Mouse (Mus musculus) bone marrow, adult 2 months (tissue): ENCODE results near the gene Fcgr2b. TPM values are rescaled to one million over a fixed set of nuclear protein-coding genes. Genes with fewer than 3 reads are reported as not detected.
"Not testable (repeated sequence)": the region's sequence is repeated elsewhere in the genome, so short reads cannot be mapped to it uniquely, and the experiment has no call there.

ENCODE experiments used
- H3K27ac ChIP-seq: fragments of 200-500 bp; 2 replicates; pipeline ENCODE4 v1.5.1; 2012; ENCODE audit warnings: low read depth, mild to moderate bottlenecking, control low read depth, inconsistent platforms, low read length; ENCODE audit not compliant: control insufficient read depth, poor library complexity, insufficient read depth
- H3K4me1 ChIP-seq: fragments of 200-500 bp; 2 replicates; pipeline ENCODE4 v1.6.1; 2011; ENCODE audit warnings: low read length; ENCODE audit not compliant: control insufficient read depth, insufficient read depth
- H3K4me3 ChIP-seq: fragments of 200-500 bp; replicated peaks from 2 replicates; pipeline ENCODE3; 2011; ENCODE audit warnings: mild to moderate bottlenecking, low read depth, low read length, control low read depth; ENCODE audit not compliant: control insufficient read depth
- CTCF ChIP-seq: fragments of 200-500 bp; IDR thresholded peaks from 2 replicates; pipeline ENCODE4 v1.5.1; 2011; ENCODE audit warnings: low read length, control low read depth; ENCODE audit not compliant: control insufficient read depth, insufficient read depth
- POLR2A ChIP-seq: fragments of 200-500 bp; IDR thresholded peaks from 2 replicates; pipeline ENCODE4 v1.6.1; 2011; ENCODE audit warnings: low read depth, mild to moderate bottlenecking, control low read depth, low read length, borderline replicate concordance; ENCODE audit not compliant: control insufficient read depth
- WGBS: fragments of 180-500 bp; shearing (Covaris S2); methylation state at CpG from one replicate; pipeline ENCODE4 v1.1.7; 2018; 5-methylcytosine and 5-hydroxymethylcytosine counted together
- polyA plus RNA-seq: library from polyadenylated mRNA; stranded (reverse); fragments of >200 nt; gene quantifications from 2 replicates; pipeline ENCODE4 v1.2.4, GENCODE M21; 2011; ENCODE audit warnings: low replicate concordance; ENCODE audit not compliant: missing spikeins, insufficient read depth, insufficient read length

The Fcgr2b gene
- polyA plus RNA-seq, 1 experiment, result 75.4 TPM

DNA sequence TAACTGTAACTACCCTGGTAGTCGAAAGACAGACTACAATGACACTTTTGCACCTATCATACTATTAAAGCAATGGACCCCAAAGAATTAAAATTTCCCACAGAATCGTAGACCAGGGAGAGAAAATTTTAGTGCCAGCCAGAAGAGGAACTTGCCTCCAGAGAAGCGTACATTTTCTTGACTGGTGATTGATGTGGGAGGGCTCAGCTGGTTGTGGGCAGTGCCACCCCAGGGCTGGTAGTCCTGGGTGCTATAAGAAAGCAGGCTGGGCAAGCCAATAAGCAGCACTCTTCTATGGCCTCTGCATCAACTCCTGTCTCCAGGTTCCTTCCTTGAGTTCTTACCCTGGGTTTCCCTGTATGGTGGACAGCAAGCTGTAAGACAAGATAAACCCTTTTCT lies 8.7 kb upstream of the Fcgr2b start:
- WGBS, result 31% methylated on average over 3 of the region's 3 CpGs
- H3K4me1 ChIP-seq, result no peaks in the 10 kb centered on the region; the same call in 1 of the 2 replicates
- no peak for TF ChIP-seq POLR2A
- no peak for TF ChIP-seq CTCF

DNA sequence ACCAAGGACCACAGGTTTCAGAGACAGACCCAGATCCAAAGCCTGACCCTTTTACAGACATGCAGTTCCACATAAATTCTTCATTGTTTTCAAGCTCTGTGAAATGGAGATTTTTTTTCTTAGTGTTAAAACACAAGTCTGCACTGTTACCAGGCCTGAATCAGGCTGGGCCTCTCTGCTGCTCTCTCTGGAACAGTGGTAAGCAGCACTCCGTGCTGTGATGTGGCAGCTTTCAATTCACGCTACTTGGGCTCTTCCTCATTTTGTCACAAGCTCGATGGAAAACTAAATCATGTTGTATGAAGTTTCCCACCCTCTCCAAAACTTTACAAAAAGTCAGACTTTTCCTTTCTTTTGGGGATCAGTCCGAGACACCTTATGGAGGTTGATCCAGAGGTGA lies 6.7 kb upstream of the Fcgr2b start:
- TF ChIP-seq CTCF (no peak), POLR2A (no peak)
- 33% methylated on average over 4 of the region's 4 CpGs for WGBS
- Histone ChIP-seq H3K4me1 (peaks cover under 1% of the 10 kb centered on the region; the same call in 1 of the 2 replicates), H3K27ac (no peak overlapping the region), H3K4me3 (no peak overlapping the region)

More for the DNA sequence above, 8.7 kb upstream of the Fcgr2b start:
- Histone ChIP-seq H3K27ac (no peak overlapping the region), H3K4me3 (no peak overlapping the region)

DNA sequence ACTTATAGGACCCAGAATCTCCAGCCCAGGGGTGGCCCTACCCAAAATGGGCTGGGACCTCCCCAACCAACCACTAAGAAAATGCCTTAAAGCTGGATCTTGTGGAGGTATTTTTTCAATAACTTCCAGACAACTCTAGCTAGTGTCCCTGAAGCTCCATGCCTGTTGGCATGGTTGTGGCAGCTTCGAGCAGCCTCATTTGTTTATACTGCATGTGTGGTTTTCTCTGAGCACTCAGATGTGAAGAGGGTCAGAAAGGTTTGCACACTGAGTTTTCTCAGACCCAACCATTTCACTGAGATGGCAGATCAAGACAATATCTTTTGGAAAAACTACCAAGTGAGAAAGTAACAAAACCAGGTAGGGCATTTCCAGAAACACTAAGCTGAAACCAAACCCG lies 6.0 kb upstream of the Fcgr2b start:
- WGBS, result 72% methylated on average over 2 of the region's 2 CpGs
- H3K27ac ChIP-seq, result no peak overlapping the region
- TF ChIP-seq POLR2A, result no peak
- TF ChIP-seq CTCF, result no peak

DNA sequence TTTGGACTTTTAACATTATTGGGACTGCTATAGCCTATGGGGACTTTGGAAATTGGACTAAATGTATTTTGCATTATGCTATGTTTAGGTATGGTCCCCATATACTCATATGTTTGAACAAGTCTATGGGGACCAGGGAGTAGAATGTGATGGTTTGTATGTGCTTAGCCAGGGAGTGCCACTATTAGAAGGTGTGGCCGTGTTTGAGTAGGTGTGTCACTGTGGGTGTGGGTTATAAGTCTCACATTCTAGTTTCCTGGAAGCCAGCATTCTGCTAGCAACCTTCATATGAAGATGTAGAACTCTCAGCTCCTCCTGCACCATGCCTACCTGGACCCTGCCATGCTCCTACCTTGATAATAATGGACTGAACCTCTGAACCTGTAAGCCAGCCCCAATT lies 5.3 kb upstream of the Fcgr2b start:
- not testable (repeated sequence) for H3K27ac ChIP-seq, H3K4me3 ChIP-seq, H3K4me1 ChIP-seq
- 72% methylated on average over 1 of the region's 1 CpGs for WGBS

More for the DNA sequence above, 6.0 kb upstream of the Fcgr2b start:
- Histone ChIP-seq H3K4me1 (peaks cover 5% of the 10 kb centered on the region), H3K4me3 (no peak overlapping the region)

DNA sequence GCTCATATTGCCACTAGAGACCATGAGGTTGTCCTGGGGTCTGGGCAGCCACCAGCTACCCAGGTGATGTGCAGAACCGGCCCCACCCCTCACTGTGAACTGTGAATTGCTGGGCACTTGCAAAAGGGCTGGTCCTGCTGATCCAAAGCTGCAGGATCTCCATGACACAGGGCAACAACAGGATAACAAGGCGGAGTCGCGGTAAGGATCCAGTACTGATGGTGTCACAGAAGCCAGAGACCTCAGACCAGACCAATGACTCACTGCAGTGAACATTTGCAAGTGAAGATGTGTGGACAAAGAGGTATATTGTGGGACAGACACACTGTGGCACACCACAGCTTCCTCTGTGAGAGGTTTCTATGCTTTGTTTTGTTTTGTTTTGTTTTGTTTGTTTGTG lies 2.3 kb upstream of the Fcgr2b start:
- 86% methylated on average over 4 of the region's 4 CpGs for WGBS
- Histone ChIP-seq H3K27ac (no peak overlapping the region), H3K4me3 (no peak overlapping the region), H3K4me1 (peaks cover 11% of the 10 kb centered on the region)
- TF ChIP-seq CTCF (no peak), POLR2A (no peak)

DNA sequence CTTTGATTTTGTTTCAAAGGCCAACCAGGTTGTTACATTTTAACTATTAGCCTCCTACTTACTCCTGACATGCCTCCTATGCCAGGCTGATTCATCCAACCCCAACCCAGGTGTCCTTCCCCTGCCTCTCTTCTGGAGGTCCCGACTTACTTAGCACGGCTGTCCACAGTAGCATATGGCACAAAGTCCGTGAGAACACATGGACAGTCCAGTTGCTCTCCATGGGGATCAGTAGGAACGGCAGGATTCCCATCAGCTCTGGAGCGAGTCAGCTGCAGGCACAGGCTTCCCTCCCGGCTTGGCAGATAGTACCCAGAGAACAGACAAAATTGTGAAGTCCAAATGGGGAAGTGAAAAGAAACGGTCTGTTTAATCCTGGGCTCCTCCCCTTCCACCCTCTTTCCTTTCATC lies 591 bp downstream of the Fcgr2b start:
- peaks cover 15% of the 10 kb centered on the region for H3K4me1 ChIP-seq
- H3K4me3 ChIP-seq, result peak overlapping the region; percentile 95
- WGBS, result under 1% methylated on average over 7 of the region's 7 CpGs
- TF ChIP-seq CTCF (no peak), POLR2A (0 out of 2 replicates have a peak, but pooled peaks have one; percentile 24)
- peak overlapping the region; percentile 91 for H3K27ac ChIP-seq

DNA sequence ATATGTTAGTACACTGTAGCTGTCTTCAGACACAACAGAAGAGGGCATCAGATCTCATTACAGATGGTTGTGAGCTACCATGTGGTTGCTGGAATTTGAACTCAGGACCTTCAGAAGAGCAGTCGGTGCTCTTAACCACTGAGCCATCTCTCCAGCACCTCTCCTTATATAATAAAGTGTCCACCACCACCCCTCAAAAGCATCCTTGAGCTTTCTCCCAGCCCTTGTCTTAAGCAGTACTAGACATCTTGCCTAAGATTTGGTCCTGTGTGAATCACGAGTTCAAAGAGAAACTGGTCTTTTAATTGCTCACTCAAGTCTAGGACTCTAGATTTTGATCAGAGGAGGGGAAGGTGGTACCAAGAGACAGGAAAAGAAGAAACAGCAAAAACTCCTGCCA lies 997 bp downstream of the Fcgr2b start:
- not testable (repeated sequence) for H3K27ac ChIP-seq
- Histone ChIP-seq H3K4me1 (peaks cover 15% of the 10 kb centered on the region), H3K4me3 (peak overlapping the region; percentile 95)
- WGBS, result 29% methylated on average over 2 of the region's 2 CpGs

DNA sequence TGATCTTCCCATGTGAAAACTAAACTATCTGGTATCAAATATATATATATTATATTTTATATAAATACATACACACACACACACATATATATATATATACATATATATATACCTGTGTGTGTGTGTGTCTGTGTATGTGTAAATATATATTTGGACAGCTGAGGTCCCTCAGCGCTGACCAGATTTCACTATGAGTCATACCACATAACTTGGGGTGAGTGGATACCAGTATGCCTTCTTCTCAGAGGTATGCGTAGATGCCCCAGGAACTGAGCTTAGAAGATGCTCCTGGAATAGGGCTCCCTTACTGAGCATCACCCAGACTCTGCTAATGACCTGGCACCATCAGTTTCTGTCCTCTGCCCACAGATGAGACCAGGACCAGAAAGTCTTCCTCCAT lies 1.6 kb downstream of the Fcgr2b start:
- 71% methylated on average over 2 of the region's 2 CpGs for WGBS
- no peak overlapping the region for H3K27ac ChIP-seq
- TF ChIP-seq POLR2A (no peak), CTCF (no peak)
- H3K4me3 ChIP-seq, result peak overlapping the region; percentile 55
- H3K4me1 ChIP-seq, result peaks cover 15% of the 10 kb centered on the region

DNA sequence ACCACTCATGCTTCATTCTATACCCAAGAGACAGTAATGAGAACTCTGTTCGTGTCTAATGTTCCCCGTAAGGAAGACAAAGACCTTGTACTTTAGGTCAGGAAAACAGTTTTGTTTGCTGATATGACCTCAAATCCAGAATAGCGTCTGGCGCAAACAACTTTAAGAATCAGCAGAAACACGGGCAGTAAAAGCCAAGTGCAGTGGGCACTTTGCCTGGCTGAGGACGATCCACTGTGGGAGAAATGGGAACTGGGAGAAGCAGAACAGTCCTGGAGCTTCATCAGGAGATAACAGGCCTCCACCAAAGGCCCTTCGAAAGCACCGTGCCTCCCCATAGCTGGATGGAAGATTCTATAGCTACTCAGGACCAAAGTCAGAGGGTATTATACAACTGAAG lies 2.2 kb downstream of the Fcgr2b start:
- Histone ChIP-seq H3K4me3 (no peak overlapping the region), H3K4me1 (peaks cover 15% of the 10 kb centered on the region), H3K27ac (no peak overlapping the region)
- TF ChIP-seq POLR2A (no peak), CTCF (no peak)
- WGBS, result 68% methylated on average over 8 of the region's 8 CpGs

DNA sequence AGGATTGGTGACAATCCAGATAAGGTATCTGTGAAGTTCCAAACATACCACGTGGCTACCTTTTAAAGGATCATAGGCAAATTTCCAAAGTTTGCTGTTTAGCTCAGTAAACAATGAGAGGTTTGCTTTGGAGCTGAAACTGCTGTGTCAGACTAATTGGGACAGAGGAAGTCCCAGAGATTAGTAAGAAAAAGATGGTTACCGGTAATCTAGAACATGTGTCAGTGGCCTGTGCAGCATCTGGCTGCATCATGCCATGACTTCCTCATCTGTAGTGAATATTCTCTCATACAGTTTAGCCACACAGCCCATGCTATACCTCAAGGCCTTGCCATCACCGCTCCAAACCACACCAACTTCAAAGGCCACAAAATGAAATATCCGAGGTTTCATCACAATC lies 3.4 kb downstream of the Fcgr2b start:
- H3K4me3 ChIP-seq, result no peak overlapping the region

More for the DNA sequence above, 3.4 kb downstream of the Fcgr2b start:
- peak overlapping the region; percentile 51; the same call in 1 of the 2 replicates for H3K27ac ChIP-seq
- H3K4me1 ChIP-seq, result peaks cover 15% of the 10 kb centered on the region
- 14% methylated on average over 4 of the region's 4 CpGs for WGBS
- TF ChIP-seq CTCF (no peak), POLR2A (no peak)
